Mouse (Mus musculus): Measurements from ENCODE around the gene Ppp1r1c. TPM values are rescaled to one million over a fixed set of nuclear protein-coding genes. Genes with fewer than 3 reads are reported as not detected.

Gene Ppp1r1c
- not detected for total RNA-seq (2021)
- polyA plus RNA-seq (2012; rRNA removed) = not detected in 2 replicates
- long read RNA-seq = 0 reads

DNA sequence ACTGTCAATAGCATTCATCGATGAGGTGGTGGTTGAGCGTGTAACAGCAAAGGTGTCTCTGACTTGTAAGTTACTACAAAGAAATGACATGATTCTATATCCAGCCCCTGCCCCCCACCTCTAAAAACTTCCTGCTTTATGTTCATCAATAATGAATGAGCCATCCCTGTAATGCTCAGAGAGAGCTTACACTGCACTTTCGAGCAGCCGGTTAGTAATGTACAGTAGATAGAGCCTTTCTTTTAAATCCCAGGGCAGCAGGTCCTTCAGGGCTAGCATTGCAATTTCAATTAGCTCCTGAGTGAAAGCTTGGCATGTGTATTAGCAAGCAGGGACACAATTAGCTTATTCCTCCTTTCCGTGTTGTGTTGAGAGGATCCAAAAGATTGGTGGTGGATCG, at the start of gene Ppp1r1c:
Gene Ppp1r1c (plus strand): TSS at position 206 of the 400 bp plus-strand sequence.
- no peak for DNase-seq

DNA sequence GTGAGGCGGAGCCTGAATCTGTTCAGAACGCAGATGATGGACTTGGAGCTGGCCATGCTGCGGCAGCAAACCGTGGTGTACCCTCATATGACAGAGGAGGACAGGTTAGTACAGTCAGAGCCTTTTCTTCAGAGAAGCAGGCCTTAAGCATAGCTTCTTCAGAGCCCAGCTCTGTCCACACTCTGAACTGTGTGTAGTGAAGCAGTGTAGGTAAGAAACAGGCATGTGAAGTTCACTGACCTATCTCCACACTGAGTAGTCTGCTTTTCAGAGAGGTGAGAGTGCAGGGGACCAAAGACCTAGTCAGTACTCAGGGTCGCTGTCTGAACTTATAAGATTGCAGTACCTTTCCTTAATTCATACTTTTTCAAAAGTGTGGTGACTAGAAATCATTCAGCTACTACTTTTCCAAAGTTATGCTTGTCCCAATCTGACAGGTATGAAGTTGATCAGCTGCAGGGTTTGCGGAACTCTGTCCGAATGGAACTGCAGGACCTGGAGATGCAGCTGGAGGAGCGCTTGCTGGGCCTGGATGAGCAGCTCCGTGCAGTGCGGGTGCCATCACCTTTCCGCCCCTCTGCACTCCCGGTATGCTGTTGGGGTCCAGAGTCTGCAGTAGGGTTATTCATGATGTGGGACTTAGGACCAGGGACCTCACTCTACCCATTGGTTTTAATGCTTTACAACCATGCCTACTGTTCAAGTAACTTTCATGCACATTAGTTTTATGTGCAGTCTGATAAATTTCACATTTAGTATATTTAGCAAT, 47.0 kb upstream of the Ppp1r1c start:
- DNase-seq = no peak

DNA sequence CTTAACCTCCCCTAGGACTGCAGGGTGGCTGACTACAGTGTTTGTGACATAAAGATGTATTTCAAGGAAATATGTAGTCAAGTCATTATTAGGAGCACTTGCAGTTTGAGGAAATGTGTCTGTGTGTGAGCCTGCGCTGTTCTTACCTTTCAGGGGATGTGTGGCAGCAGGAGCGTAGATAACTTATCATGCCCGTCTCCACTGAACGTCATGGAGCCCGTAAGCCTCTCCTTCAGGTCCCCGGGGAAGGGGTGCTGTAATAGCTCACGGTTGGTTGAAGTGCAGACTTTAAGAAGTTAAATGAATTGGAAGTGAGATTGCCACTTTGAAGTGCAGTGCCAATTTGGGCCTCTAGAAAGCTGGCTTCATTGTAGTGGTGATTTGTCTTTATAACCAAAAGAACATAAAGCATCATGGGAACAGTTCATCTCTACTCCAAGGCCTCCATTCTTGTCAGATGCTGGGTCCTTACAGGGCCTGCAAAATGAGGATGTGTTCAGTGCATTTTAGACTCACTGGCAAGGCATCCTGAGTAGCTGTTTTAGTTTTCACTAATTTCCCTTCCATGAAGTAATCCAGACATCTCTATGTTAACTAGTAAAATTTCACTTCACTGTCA, 46.0 kb upstream of the Ppp1r1c start:
- no peak for DNase-seq

DNA sequence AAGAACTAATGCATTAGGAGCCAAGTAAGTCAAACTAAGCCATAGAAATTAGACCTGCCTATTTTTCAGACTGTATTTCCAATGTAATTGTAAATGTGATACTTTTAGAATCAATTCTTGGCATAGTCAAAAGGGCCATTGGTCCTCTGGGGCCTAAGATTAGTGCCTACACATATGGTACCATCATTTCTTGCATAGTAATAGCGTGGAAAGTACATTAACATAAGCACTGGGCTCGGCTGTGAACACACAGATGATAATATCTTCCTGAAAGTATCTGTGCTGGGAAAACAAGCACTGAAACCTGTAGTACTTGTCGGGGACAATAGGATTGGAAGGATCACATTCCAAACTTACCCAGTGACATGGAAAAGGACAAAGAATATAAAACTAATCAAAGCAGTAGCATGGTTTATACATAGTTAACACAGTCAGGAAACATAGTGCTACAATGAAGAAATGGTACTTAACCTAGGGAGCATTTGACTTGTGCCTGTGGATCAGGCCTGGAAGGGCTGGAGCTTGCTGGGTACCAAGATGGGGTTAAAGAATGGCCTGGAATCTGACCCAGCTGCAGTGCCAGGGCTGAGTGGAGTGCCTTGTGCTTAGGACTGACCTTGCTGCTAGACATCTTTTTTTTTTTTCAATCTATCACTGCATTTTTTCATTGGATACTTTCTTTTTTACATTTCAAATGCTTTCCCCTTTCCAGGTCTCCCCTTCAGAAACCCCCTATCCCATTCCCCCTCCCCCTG, 42.9 kb upstream of the Ppp1r1c start:
- DNase-seq = no peak

DNA sequence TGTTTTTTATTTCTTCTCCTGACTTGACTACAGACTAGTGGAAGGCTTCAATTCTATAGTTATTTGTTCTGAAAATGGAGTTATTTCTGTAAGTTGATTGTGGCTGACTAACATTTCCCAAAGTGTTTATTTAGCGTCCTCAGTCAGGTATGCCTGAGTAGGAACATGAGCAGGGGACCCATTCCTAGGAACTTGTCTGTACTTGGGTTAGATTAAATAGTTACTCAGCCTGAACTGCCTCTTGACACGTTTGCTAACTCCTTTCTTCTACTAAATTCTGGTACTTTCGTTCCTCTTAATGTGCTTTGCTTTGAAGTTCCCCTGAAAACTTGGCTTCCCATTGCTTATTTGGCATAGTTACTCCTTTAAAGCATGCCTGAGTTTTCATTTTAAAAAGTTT, 42.1 kb upstream of the Ppp1r1c start:
- no peak for DNase-seq

DNA sequence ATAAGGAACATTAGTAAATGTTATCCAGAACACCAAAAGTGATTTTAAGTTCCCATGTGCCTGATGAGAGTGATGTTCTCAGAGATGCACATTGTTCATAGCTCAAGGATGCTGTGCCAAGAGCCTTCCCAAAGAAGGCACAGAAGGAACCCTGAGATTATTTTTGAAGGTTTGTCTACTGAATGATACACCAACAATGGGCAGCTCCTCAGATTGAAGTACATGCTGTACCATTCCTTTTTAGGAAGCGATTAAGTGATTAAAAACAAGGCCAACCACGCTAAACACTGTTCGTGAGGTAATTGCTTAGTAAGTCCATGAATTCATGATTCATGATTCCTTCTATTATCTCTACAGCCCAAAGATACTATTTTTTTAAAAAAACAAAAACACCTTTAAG, 32.3 kb upstream of the Ppp1r1c start:
- no peak for DNase-seq

DNA sequence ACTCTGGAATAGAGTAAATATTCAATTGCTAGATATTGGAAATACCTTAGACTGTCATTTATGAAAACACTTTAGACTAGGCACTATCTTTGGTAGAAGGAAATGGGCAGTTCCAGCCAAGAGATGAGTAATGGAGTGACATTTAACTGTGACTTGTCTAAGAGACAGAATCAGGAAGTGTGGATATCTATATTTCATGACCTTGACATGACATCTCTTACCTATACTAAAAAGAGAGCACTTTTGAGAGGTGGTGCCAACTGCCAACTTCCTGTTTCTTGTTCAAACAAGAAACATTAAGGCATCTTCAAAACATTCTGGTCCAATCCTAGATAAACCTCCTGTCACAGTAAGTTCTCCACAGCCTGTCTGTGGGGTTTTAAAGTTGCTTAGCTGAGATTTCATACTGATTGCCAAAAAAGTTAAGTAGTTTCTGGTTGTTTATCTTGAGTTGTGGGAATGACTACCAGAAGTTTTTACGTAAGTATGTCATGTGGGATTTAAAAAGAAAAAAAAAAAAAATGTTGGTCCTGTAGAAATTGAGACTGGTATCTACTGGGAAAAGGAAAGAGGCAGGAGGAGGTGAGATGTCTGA, 29.8 kb upstream of the Ppp1r1c start:
- no peak for DNase-seq

DNA sequence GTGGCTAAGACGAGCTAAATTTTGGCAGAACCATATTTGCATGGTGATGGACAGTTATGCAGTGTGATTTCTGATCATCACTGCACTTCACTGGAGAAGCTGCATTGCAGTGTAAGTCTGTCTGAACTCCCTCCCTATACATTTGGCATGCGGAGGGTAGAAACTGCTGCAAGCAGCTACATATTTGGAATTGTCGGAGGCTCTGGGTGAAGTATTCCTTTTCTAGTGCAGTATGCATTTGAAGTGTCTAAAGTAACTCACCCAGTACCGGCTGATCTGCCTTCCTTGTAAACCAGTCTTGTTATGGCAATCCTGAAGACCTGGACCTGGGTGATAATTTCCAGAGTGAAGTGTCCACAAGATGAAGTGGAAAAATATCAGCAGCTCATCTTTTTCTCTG, 25.9 kb upstream of the Ppp1r1c start:
- no peak for DNase-seq

DNA sequence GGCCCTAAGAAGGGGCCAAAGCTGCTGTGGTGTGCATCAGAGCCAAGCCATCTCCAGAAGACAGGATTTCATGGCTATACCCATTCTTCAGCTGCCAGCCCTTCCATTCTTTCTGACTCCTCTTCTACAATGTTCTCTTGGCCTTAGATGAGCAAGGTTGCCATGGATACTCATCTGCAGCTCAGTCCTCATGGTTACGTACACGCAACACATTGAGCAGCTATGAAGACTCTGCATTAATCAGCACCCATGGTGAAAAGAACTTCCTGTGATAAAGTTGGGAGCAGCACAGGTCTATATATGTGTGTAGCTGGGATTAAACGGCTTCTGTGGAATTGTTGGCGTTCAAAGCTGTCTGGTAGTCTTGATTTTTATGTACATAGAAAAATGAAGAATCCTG, 24.3 kb upstream of the Ppp1r1c start:
- no peak for DNase-seq

DNA sequence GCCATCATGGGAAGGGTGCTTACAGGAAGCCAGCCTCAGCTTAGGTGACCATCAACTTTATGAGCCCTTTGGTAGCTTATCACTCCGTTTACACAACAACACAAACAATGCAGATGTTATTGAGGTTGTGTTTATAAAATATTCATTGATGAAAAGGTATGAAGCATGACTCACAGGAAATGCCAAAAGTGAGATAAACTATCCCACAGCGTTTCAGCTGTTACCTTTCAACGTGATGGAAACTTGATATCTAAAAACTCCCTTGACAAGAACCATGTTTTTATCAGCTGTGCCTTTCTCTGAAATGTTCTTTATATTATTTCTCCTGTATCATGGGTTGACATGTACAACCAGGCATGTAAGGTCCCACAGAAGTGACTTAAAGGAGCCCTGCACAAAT, 16.7 kb upstream of the Ppp1r1c start:
- DNase-seq = no peak

DNA sequence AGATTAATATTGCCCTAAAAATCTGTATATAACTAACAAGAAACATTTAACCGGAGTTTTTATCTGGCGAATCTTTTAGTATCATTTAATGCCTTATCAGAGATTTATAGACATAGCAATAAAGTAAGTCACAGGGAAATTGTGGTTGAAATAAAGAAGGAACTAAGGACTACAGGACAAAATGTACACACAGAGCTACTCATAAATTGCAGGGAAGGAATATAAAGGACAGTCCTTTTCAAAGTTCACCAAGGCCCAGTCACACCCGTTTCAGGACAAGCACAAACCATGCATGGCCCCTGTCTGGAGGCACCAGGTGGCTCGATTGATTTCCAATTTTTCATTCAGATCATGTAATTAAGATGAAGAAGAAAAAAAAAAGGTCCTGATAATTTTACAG, 12.4 kb upstream of the Ppp1r1c start:
- DNase-seq = no peak

DNA sequence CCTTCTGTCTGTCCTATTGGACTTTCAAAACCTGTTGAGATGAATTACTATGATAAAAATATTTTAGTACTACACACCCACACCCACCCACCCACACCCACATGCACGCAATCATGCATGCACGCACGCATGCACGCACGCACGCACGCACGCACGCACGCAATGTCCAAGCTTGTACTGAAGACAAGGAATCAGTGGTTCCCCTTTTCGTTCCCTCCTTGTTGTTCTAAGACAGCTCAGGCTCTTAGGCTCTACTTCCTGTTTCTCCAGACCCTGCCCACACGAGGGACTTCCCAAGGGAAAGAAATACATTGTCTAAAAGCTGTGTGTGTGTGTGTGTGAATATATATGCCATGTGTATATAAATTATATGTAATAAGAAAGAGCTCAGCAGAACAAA, 11.6 kb upstream of the Ppp1r1c start:
- no peak for DNase-seq

DNA sequence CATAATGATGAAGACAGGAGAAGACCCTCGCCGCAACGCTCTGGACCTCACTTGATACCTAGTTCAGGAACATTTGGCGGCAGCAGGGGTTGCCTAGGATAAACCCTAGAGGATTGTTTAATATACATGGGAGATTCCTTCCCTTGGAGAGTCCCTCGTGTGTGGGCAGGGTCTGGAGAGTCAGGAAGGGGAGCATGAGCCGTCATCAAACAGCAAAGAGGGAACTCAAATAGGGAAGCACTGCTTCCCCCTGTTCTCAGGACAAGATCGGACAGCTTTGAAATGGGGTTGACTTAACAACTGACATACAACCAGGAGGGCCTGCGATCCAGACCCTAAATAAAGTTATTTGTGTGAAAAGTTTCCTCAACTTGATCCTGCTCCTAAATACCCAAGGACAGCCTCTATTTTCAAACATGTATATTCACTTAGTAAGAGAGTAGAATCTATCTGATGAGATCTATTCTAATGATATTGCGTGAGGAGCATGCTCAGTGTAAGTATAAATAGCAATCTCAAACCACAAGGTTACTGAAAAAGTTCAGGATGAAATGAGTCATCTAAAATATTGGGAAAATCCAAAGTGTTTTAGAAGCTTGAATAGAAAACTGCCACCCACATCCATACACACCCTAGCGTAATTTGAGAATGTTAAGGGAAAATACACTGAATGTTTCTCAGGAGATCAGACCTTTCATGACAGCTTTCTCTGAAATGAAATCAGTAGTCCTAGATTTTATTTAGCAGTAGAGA, 10.9 kb upstream of the Ppp1r1c start:
- no peak for DNase-seq

DNA sequence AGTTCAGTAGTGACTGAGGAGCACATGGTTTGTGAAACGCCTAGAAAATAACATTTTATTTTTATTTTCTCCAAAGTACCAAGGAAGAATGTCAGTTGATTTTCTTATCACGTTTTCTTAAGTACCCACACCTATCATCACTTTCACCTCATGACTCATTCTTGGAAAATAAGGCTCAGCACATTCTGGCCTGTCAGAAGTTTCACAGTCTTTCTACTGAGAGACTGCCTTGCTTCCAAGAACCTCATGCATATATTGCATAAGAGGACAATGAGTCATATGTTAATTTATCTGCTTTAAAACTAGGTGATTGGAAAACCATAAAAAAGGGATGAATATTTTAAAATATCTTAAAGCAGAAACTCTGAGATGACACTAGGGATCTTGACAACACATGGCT, 9.4 kb upstream of the Ppp1r1c start:
- DNase-seq = no peak

DNA sequence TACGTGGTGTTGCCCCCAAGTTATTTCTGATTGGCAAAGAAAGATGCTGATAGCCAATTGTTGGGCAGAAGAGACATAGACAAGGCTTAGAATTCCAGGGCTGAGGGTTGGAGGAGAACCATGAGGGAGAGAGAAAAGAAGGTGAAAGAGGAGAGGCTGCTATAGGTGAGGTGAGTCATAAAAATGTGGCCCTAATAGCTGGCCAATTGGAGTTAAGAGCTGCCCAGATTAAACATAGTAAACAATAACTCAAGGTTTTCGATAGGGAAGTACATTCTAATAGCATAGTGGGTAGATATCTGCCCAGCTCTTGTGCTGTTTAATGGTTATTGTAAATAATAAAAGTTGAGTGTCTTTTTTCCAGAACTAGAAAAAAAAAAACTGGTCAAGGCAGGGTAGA, 2.8 kb upstream of the Ppp1r1c start:
- DNase-seq = no peak

DNA sequence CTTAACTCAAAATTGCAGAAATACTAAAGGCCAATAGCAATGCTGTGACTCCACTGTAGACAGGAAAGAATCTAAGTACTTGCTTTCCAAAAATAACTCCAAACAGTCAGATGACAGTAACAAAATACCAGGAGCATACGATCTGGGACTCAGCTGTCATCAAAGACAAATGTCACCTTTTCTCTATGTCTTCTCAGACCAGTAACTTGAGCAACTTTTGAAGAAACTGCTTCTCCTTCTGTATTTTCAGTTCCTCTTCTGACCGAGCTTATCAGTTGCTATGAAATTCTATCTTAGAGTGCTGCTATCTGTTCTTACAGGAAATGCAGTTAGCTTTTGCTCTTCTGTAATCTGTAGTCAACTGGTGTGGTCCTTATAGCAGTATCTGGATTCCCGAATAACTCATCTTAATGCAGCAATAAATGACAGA, 6.1 kb downstream of the Ppp1r1c start:
- DNase-seq = no peak

DNA sequence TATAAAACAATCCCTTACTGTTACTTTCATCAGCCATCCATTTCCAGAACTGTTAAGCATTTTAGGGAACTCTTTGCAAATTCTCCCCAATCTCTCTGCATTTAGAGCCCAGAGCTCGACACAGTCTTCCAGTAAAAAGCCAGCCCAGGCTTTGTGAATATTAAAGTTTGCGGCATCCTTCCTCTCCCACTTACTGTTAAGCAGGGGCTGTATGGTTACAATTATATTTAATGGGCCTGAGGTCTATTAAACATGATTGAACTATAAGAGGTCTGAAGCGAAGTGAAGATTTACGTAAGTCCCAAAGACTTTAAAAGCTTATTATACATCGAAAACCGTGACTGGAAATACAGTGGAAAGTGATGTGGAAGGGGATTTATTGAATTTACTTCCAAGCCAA, 7.2 kb downstream of the Ppp1r1c start:
- DNase-seq = no peak

DNA sequence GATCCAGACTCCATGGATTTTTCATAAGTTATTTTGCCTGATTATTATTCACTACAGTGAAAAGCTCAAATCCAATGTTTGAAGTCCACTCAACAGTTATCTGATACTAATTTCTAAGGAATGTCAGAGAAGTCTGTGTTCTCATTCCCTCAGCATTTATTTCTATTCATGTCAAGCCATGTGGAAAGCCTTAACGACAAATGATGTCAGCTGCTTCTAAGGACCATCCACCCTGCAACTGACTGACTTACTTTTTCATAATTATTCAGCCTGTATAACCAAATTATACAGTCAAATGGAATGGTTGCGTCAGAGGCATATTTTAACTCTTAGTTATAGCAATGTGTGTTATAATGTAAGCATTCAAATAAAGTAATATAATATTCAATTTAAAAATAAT, 8.3 kb downstream of the Ppp1r1c start:
- no peak for DNase-seq

DNA sequence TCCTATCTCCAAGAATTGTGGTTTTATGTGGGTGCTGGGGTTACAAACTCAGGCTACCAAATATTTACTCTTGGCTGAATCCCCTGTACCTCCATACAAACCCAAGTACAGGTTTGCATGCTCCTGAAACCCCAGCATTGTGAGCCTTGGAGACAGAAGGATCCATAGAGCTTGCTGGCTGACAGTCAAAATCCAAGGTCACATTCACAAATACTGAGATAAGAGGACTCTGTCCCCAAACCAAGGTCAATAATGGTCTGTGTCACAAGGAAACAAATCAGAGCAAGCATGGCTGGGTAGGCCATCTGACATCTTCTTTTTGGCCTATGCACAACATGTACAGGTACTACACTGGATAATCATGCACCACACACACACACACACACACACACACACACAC, 10.3 kb downstream of the Ppp1r1c start:
- peak; percentile 45 for DNase-seq

DNA sequence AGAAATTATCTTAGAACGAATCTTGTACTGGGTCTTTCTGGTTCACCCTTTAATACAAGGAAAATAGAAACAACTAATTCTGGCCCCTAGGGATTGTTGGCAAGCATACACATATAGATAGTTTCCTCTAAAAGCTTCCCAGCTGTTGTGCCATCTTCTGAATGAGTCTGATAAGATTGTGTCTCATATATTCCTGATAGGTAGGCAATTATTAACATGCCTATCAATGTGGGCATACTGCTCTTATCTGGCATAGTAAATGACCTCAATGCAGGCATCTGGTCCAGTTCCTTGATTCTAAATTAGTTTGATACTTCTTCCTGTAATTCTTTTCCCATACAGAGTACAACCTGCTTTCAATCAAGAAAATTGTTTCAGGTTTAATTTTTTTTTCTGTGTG, 14.8 kb downstream of the Ppp1r1c start:
- no peak for DNase-seq

DNA sequence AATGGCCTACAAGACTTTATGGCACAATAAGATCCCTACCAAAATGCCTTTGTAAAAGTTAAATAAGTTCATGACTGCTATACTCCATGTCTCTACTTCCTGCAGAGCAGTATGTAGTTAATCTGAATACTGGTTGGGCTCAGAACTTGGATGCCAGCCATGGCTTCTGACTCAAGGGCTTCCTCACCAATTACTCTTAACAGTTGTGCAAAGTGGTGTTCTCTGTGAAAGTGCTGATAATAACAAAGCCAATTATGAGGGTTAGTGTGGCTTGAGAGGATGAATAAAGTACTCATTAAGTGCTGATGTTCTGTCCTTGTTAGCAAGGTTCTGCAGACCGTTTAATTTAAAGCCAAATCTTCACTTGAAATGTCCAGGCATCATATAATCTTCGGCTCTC, 31.4 kb downstream of the Ppp1r1c start:
- DNase-seq = peak; percentile 30

DNA sequence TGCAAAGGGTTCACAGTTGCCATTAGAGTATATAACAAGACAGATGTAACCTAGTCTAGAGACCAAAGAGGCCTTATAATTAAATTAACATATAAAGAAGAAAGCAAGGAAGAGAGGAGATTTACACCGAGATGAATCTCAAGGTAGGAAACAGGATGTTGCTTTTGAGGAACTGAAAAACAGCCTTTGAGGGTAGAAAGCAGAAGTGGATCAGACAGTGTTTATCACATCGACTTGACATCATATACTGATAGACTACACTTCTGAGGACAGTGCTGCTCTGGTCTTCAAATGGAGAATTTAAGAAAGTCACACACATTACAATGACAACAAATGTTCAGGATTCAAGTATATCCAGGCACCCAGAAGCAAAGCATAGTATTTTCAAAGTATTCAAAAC, 34.4 kb downstream of the Ppp1r1c start:
- no peak for DNase-seq

Measured in adrenal gland, adult 2 months (tissue).